Mouse (Mus musculus) embryonic facial prominence, embryonic 10.5 days (tissue): Measurements from ENCODE around the gene Jakmip3. TPM values are rescaled to one million over a fixed set of nuclear protein-coding genes. Genes with fewer than 3 reads are reported as not detected.
A peak's percentile ranks its signal among the peaks of the same experiment; 100 is the strongest.

Experiments
- DNase-seq: peaks from one replicate; pipeline ENCODE4 v3.0.0-alpha.2; 2017; ENCODE audit warnings: low spot score
- H3K27ac ChIP-seq: fragments of 300-500 bp; sonication (generic); replicated peaks from 2 replicates; pipeline ENCODE4 v1.5.1; 2016; ENCODE audit warnings: mild to moderate bottlenecking
- H3K27me3 ChIP-seq: fragments of 300-500 bp; sonication (generic); replicated peaks from 2 replicates; pipeline ENCODE4 v1.6.1; 2016; ENCODE audit warnings: low read depth, mild to moderate bottlenecking; ENCODE audit not compliant: poor library complexity, severe bottlenecking
- H3K36me3 ChIP-seq: fragments of 300-500 bp; sonication (generic); replicated peaks from 2 replicates; pipeline ENCODE4 v1.6.1; 2016; ENCODE audit warnings: mild to moderate bottlenecking, moderate library complexity
- H3K4me1 ChIP-seq: fragments of 300-500 bp; sonication (generic); 2 replicates; pipeline ENCODE4 v1.6.1; 2016
- H3K4me3 ChIP-seq: fragments of 300-500 bp; sonication (generic); 2 replicates; pipeline ENCODE4 v1.5.1; 2016; ENCODE audit warnings: mild to moderate bottlenecking, moderate library complexity
- H3K9me3 ChIP-seq: fragments of 300-500 bp; sonication (generic); 2 replicates; pipeline ENCODE4 v1.6.1; 2016; ENCODE audit warnings: mild to moderate bottlenecking
- WGBS: fragments of 180-500 bp; shearing (Covaris S2); methylation state at CpG from one replicate; pipeline ENCODE4 v1.1.7; 2016; 5-methylcytosine and 5-hydroxymethylcytosine counted together
- polyA plus RNA-seq: library from polyadenylated mRNA; unstranded; fragments of >200 nt; fragmentation: Nextera tagmentation; extraction: Ambion mirVana; gene quantifications from 2 replicates; pipeline ENCODE4 v1.2.1, GENCODE M21; 2016

The Jakmip3 gene
- polyA plus RNA-seq, 1 experiment from 2014 or later, result 0.51 TPM

GRCm38 (mm10) chr7:139092676-139093075 is 152.1 kb downstream of the Jakmip3 start:
- Histone ChIP-seq H3K27me3 (peaks cover 11% of the 10 kb centered on the region), H3K27ac (no peak overlapping the region), H3K4me3 (no peak overlapping the region), H3K9me3 (no peaks in the 10 kb centered on the region), H3K4me1 (peaks cover 4% of the 10 kb centered on the region), H3K36me3 (peaks cover 90% of the 10 kb centered on the region)
- no peak for DNase-seq
- WGBS, result 85% methylated on average over 5 of the region's 5 CpGs

GRCm38 (mm10) chr7:139093124-139093523 is 152.6 kb downstream of the Jakmip3 start:
- WGBS, result 89% methylated on average over 5 of the region's 5 CpGs
- Histone ChIP-seq H3K36me3 (peaks cover 95% of the 10 kb centered on the region), H3K4me1 (no peaks in the 10 kb centered on the region; the same call in 1 of the 2 replicates), H3K4me3 (no peak overlapping the region), H3K27me3 (peaks cover 7% of the 10 kb centered on the region; the same call in 1 of the 2 replicates), H3K27ac (no peak overlapping the region), H3K9me3 (no peaks in the 10 kb centered on the region)
- no peak for DNase-seq

DNA sequence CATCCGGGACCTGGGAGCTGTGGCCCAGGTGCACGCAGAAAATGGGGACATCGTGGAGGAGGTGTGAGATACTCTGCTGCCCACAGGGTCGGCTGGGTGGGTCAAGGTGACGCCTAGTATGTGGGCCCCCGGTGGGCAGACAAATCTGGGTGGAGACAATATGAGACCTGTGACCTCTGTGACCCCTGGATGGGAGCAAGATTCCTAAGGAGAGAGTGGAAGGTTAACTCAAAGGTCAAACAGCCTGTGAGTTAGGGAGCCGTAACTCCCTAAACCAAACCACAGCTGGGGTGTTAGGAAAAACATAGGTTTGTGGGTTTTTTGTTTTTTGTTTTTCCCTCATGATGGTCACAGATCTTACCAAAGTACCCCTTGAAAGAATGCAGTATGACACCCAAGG is 153.3 kb downstream of the Jakmip3 start:
- WGBS, result 77% methylated on average over 7 of the region's 7 CpGs
- DNase-seq, result no peak
- Histone ChIP-seq H3K9me3 (no peaks in the 10 kb centered on the region), H3K36me3 (peaks cover 98% of the 10 kb centered on the region), H3K27me3 (0 out of 2 replicates have a peak, but pooled peaks cover under 1% of the 10 kb centered on the region), H3K4me3 (no peak overlapping the region), H3K4me1 (no peaks in the 10 kb centered on the region), H3K27ac (no peak overlapping the region)

DNA sequence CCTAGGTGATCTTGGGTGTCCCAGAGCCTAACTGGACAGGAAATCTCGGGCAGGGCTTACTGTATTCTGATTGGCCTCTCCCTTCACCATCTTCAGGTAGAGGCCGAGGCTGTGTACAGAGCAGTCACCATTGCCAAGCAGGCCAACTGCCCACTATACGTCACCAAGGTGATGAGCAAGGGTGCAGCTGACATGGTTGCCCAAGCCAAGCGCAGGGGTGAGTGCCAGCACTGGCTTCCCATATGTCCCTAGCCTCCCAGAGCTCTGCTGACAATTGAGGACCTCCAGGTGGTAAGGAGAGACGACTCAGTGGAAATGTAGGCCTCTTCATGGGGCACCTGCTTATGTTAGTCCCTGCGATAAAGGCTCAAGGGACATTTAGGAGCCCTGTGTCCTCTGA is 154.2 kb downstream of the Jakmip3 start:
- no peak overlapping the region for H3K4me3 ChIP-seq
- no peaks in the 10 kb centered on the region for H3K27me3 ChIP-seq
- H3K36me3 ChIP-seq, result peaks cover 97% of the 10 kb centered on the region
- DNase-seq, result no peak
- H3K9me3 ChIP-seq, result no peaks in the 10 kb centered on the region
- WGBS, result 88% methylated on average over 6 of the region's 6 CpGs
- H3K27ac ChIP-seq, result no peak overlapping the region
- H3K4me1 ChIP-seq, result no peaks in the 10 kb centered on the region

DNA sequence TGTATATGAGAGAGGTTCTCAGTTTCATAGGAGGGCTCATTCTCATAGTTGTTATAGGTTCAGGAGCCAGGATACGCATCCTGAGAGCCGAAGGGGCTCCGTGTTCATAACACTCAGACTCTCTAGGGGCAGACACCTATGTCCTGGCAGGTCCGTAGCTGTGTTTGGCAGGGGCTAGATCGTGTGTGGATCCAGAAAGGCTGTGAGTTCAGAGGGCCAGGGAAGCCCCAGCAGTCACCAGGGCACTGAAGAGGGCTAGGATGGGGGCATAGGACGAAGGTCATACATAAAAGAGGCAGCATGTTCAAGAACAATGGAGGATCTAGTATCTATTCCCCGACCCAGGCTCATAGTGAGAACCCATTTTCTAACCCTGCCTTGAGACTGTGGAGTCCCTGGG is 154.8 kb downstream of the Jakmip3 start:
- Histone ChIP-seq H3K4me1 (no peaks in the 10 kb centered on the region), H3K9me3 (no peaks in the 10 kb centered on the region), H3K27ac (no peak overlapping the region), H3K4me3 (no peak overlapping the region), H3K27me3 (no peaks in the 10 kb centered on the region), H3K36me3 (peaks cover 97% of the 10 kb centered on the region)
- WGBS, result 86% methylated on average over 7 of the region's 7 CpGs
- no peak for DNase-seq

DNA sequence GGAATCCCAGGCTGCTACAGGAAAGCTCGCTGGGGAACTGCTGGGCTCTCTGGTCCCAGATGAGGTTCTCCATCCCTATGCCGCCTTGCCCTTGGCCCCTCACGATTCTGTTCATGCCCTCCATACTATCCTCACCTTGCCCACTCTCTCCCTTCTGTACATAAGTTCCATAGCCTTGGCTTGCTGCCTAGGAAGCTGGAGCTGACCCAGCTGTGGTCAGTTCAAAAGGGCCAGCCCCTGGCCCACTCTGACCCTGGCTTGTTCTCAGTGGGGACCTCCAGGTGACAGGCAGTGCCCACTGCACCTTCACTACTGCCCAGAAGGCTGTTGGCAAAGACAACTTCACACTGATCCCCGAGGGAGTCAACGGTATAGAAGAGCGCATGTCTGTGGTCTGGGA is 155.9 kb downstream of the Jakmip3 start:
- H3K9me3 ChIP-seq, result no peaks in the 10 kb centered on the region
- H3K36me3 ChIP-seq, result peaks cover 97% of the 10 kb centered on the region
- WGBS, result 92% methylated on average over 6 of the region's 6 CpGs
- no peak overlapping the region for H3K27ac ChIP-seq
- no peak for DNase-seq
- no peaks in the 10 kb centered on the region for H3K4me1 ChIP-seq
- H3K27me3 ChIP-seq, result no peaks in the 10 kb centered on the region
- no peak overlapping the region for H3K4me3 ChIP-seq

DNA sequence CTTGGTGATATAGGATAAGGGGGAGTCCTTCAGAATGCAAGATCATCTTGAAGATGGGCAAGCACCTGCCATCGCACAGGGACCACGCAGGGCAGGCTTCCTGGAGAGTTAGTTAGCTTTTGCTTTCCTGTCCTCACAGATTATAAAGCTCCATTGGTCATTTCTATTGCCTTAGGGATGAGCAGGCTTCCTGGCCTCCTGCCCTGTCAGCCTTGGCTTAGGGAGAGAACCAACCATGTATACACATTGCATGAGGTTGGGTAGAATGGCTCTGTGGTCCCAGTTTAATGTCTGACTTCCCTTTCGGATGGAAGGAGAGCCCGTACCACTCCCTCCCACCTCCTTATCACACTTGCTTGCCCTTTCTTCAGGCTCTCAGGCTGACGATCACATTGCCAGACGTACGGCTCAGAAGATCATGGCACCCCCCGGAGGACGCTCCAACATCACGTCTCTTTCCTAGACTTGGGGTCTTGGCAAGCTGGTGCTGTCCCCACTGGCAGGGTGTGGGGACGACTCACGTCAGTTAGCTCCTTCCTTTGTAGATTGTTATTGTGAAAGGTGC is 160.1 kb downstream of the Jakmip3 start:
- peaks cover 61% of the 10 kb centered on the region for H3K36me3 ChIP-seq
- no peaks in the 10 kb centered on the region for H3K9me3 ChIP-seq
- no peaks in the 10 kb centered on the region for H3K4me1 ChIP-seq
- no peaks in the 10 kb centered on the region for H3K27me3 ChIP-seq
- H3K4me3 ChIP-seq, result no peak overlapping the region
- DNase-seq, result no peak
- H3K27ac ChIP-seq, result no peak overlapping the region
- WGBS, result 72% methylated on average over 12 of the region's 12 CpGs

DNA sequence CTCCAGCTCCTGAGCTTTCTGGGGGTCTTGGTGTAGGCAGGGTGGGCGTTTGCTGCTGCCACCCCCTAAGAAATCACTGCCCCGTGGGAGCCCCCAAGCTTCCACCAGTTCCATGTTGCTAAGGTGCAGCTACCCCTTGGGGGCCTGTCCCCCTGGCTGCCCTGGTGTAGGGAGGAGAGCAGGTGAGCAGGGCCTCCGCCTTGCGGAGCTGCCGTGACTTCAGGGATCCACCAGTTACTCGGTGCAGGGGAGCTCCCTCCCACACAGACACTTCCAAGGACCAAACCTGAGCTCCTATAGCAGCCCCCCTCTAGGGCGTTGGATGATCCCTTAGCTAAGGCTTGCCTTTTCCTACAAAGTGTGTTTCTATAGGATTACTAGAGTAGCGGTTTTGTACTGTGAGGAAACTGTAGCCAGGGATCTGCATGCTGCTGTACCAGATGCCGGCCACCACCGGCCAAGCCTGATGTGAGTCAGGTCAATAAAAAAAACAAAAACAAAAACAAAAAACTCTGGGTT is 160.8 kb downstream of the Jakmip3 start:
- Histone ChIP-seq H3K4me3 (no peak overlapping the region), H3K27ac (no peak overlapping the region), H3K36me3 (peaks cover 54% of the 10 kb centered on the region), H3K9me3 (no peaks in the 10 kb centered on the region), H3K4me1 (no peaks in the 10 kb centered on the region), H3K27me3 (no peaks in the 10 kb centered on the region)
- no peak for DNase-seq
- 76% methylated on average over 10 of the region's 10 CpGs for WGBS

- H3K9me3 ChIP-seq, result no peaks in the 10 kb centered on the region
- H3K36me3 ChIP-seq, result peaks cover 49% of the 10 kb centered on the region
- no peaks in the 10 kb centered on the region for H3K27me3 ChIP-seq
- 74% methylated on average over 3 of the region's 3 CpGs for WGBS
- no peak overlapping the region for H3K4me3 ChIP-seq
- H3K27ac ChIP-seq, result no peak overlapping the region
- H3K4me1 ChIP-seq, result no peaks in the 10 kb centered on the region
- DNase-seq, result no peak
These were observed 161.3 kb downstream of the Jakmip3 start for GRCm38 (mm10) chr7:139101826-139102225.

DNA sequence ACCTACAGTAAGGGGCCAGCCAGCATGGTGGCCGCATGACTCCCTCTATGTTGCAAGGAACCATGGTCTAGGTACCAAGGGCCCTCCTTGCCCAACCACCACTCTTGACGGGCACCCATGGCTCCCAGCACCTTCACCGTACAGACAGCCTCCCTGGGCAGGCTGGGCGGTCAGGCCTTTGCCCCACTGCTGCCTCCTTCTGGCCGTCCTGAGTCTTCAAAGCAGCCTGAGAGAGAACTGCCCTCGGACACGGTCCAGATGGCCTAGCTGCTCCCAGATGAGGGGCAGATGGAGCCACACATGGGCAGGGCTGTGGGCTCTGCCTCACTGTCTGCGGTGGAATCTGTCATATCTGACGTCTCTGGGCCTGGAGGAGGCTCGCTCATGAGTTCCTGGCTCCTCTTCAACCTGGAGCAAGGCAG is 163.4 kb downstream of the Jakmip3 start:
- Histone ChIP-seq H3K36me3 (peaks cover 29% of the 10 kb centered on the region), H3K9me3 (no peaks in the 10 kb centered on the region), H3K4me3 (no peak overlapping the region), H3K4me1 (no peaks in the 10 kb centered on the region), H3K27ac (no peak overlapping the region), H3K27me3 (no peaks in the 10 kb centered on the region)
- WGBS, result 66% methylated on average over 10 of the region's 10 CpGs
- peak; percentile 27 for DNase-seq

DNA sequence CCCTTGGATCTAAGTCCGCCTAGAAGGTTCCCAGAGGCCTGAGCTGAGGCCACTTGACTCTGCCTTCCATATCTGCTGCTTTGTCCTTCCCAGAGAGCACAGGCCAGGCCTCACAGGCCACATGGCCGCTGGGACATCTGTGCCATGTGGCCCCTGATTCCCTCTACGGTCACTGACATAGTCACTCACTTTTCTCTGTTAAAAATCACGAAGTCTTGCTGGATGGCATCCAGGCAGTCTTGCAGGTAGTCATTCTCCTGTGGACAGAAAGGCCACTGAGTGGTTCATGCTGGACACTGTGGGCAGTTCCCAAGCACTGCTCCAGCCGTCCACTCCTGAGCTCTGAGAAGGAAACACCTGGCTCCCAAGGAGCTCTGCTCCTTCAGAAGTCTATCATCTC is 164.5 kb downstream of the Jakmip3 start:
- WGBS, result 83% methylated on average over 5 of the region's 5 CpGs
- Histone ChIP-seq H3K27ac (no peak overlapping the region), H3K27me3 (no peaks in the 10 kb centered on the region), H3K4me3 (no peak overlapping the region), H3K9me3 (no peaks in the 10 kb centered on the region), H3K4me1 (no peaks in the 10 kb centered on the region), H3K36me3 (peaks cover 19% of the 10 kb centered on the region)
- no peak for DNase-seq

GRCm38 (mm10) chr7:139105705-139106104 is 165.2 kb downstream of the Jakmip3 start:
- no peaks in the 10 kb centered on the region for H3K9me3 ChIP-seq
- no peak for DNase-seq
- no peaks in the 10 kb centered on the region for H3K4me1 ChIP-seq
- no peaks in the 10 kb centered on the region for H3K27me3 ChIP-seq
- no peak overlapping the region for H3K27ac ChIP-seq
- peaks cover 12% of the 10 kb centered on the region for H3K36me3 ChIP-seq
- H3K4me3 ChIP-seq, result no peak overlapping the region
- WGBS, result 87% methylated on average over 7 of the region's 7 CpGs

DNA sequence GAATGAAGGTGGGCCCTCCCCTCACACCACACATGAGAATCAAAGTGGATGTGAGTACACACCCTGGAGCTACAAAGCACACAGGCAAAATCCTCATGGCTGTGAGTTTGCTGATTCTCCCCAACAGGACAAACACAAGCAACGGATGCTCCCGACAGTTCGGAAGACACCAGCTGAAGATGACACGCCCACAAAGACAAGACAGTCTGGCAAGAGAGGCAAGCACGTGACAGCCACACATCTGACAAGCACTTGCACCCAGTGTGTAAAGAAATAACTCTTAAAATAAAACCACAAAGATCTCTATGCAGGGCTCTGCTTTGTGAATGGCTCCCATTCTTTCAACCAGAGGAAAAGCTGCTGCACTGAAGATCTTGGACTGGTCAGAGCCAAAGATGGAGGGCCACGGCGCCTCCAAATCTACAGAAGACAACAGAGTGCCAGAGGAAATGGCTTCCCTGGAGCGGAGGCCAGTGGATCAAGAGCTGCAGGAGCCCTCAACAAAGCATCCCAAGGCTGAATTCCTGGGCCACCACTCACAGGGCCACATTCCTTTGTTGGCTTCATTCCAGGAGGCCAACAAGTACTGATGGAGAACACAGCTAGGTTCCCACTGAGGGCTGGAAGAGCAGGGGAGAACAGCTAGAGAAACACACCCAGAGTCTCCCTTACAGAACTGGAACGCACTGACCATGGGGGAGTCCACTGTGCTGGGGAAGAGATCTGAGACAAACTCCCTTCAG is 167.5 kb downstream of the Jakmip3 start:
- no peak for DNase-seq
- 83% methylated on average over 9 of the region's 9 CpGs for WGBS
- Histone ChIP-seq H3K27ac (no peak overlapping the region), H3K4me1 (no peaks in the 10 kb centered on the region), H3K27me3 (no peaks in the 10 kb centered on the region), H3K36me3 (no peaks in the 10 kb centered on the region), H3K9me3 (no peaks in the 10 kb centered on the region), H3K4me3 (no peak overlapping the region)
